Mouse (Mus musculus): ENCODE measurements around the gene Ccr10. TPM values are rescaled to one million over a fixed set of nuclear protein-coding genes. Genes with fewer than 3 reads are reported as not detected.

The Ccr10 gene
- polyA plus RNA-seq, 1 experiment from 2014 or later, result 0.23 TPM

DNA sequence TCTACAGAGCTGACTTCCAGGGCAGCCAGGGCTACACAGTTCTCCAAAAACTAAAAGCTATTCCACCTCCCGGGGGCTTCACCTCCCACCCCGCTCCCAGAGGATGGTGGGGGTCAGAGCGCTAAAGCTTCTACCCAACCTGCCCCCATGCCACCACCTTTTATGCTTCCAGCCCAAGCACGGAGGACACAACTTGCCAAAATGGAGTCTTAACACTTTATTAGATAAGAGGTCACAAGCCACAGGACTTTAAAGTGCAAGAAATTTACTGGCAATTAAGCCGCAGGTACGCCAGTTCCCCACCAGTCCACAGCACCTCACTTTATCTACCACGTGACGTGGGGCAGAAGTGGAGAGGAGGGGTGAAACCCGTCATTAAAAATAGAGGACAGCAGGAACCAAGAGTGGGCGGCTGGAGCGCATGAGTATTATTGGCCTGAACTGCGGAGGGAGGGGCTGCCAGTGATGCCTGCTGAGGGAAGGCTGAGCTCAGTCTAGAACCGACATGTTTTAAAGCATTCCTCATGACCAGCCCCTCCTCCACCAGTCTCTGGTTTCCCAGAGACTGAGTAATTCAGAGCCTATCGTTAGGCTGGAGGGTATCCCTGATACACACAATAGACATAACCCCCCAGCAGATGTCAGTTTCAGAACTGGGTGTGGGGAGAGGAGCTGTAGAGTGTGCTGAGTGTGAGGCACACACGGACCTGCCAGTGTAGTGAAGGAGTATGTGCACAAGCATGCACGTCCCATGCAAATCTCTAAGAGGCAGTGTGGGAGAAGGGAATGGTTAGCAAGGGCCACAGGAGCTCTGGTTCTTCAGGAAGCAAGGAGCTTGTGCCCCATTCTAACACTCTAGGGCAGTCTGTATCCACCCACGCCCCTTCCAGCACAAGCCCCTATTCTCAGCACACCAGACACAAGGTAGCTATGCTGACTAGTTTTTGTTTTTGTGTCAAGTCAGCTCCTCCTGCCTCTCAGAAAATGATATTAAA lies 16.0 kb upstream of the Ccr10 start:
- Histone ChIP-seq H3K36me3 (ENCODE audit: control insufficient read depth, insufficient read depth, low read length) (peaks cover 32% of the 10 kb centered on the region), H3K27me3 (replicated peaks; ENCODE audit: control insufficient read depth, insufficient read depth, low read length) (no peaks in the 10 kb centered on the region), H3K4me3 (ENCODE audit: low read depth, low read length) (no peak overlapping the region), H3K4me1 (replicated peaks; ENCODE audit: control insufficient read depth, insufficient read depth, low read length) (peaks cover 31% of the 10 kb centered on the region), H3K4me2 (ENCODE audit: low read length) (no peak overlapping the region), H3K9ac (ENCODE audit: low read length) (no peak overlapping the region), H3K27ac (ENCODE audit: low read depth) (peak overlapping the region; percentile 93), H3K9me3 (ENCODE audit: control insufficient read depth, low read length) (no peaks in the 10 kb centered on the region)
- DNase-seq (ENCODE audit: low spot score), result no peak
- ATAC-seq (replicated peaks; ENCODE audit: low FRiP score, low TSS enrichment, low read depth), result no peak
- 49% methylated on average over 17 of the region's 17 CpGs for whole genome bisulfite sequencing

DNA sequence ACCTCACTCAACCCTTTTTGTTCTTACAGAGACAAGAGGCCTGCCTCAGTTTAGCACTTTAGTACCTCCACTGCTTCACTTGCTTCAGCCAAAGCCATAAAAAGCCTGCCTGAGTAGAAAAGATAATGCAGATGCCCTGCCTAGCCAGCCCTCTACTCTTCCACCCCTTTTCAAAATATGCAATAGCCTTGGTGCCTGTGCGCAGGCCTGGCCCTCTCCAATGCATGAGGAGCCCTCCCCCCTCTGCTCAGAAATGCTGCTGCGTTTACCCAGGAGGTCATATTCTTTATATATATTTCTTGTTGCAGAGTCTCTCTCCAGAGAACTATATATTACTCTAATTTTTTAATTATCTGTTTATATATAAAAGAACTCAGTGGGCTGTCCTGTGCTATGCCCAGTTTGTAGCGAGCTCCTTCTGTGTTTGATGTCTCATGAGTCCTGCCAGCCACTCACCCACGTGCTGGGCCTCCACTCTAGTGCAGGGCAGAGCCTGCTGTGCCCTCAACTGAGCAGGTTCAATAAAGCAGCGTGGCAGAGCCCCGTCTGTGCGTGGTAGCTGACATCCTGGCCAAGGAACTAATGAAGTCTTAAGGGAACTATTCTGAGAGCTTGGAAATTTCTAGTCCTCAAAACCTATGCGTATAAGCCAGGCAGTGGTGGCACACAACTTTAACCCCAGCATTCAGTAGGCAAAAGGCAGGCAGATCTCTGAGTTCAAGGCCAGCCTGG lies 15.1 kb upstream of the Ccr10 start:
- Histone ChIP-seq H3K9ac (ENCODE audit: low read length) (peak overlapping the region; percentile 27), H3K4me2 (ENCODE audit: low read length) (peak overlapping the region; percentile 23; the same call in 1 of the 2 replicates), H3K27me3 (replicated peaks; ENCODE audit: control insufficient read depth, insufficient read depth, low read length) (no peaks in the 10 kb centered on the region)

DNA sequence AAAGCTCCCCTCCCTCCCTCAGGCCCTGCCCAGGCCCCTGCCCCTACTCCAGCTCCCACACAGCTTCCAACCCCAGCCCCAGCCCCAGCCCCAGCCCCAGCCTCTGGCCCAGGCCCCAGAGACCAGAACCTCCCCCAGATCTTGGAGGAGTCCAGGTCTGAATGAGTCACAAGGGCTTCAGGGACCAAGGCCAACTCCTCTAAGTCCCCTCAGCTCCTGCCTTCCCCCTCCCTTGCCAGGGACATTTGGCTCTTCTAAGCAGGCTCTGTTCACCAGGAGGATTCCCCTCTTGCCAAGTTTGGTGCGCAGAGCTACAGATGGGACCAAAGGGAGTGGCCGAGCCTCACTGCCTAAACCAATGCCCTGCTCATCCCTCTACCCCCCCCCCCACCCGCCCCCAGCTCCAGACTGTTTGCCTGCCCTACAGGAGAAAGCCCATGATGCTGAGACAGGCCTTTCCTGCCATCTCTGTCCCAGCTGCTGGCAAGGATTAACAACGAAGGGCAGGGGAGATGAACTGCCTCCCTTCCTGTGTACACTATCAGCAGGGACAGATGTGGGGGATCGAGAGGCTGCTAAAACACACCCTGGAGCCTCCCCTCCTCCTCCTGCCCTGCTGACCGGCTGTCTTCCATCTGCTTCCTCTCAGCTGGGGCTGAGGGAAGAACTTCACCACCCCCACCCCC lies 14.4 kb upstream of the Ccr10 start:
- peak overlapping the region; percentile 27 for H3K9ac ChIP-seq (ENCODE audit: low read length)
- DNase-seq (ENCODE audit: low spot score) (peak; percentile 77), ATAC-seq (replicated peaks; ENCODE audit: low FRiP score, low TSS enrichment, low read depth) (peak; percentile 72)

More for the DNA sequence above, 15.1 kb upstream of the Ccr10 start:
- peaks cover 31% of the 10 kb centered on the region for H3K4me1 ChIP-seq (replicated peaks; ENCODE audit: control insufficient read depth, insufficient read depth, low read length)
- DNase-seq (ENCODE audit: low spot score) (no peak), ATAC-seq (replicated peaks; ENCODE audit: low FRiP score, low TSS enrichment, low read depth) (no peak)
- no peaks in the 10 kb centered on the region for H3K9me3 ChIP-seq (ENCODE audit: control insufficient read depth, low read length)
- peak overlapping the region; percentile 93 for H3K27ac ChIP-seq (ENCODE audit: low read depth)
- WGBS, result 34% methylated on average over 8 of the region's 8 CpGs
- H3K4me3 ChIP-seq (ENCODE audit: low read depth, low read length), result no peak overlapping the region
- H3K36me3 ChIP-seq (ENCODE audit: control insufficient read depth, insufficient read depth, low read length), result peaks cover 26% of the 10 kb centered on the region

DNA sequence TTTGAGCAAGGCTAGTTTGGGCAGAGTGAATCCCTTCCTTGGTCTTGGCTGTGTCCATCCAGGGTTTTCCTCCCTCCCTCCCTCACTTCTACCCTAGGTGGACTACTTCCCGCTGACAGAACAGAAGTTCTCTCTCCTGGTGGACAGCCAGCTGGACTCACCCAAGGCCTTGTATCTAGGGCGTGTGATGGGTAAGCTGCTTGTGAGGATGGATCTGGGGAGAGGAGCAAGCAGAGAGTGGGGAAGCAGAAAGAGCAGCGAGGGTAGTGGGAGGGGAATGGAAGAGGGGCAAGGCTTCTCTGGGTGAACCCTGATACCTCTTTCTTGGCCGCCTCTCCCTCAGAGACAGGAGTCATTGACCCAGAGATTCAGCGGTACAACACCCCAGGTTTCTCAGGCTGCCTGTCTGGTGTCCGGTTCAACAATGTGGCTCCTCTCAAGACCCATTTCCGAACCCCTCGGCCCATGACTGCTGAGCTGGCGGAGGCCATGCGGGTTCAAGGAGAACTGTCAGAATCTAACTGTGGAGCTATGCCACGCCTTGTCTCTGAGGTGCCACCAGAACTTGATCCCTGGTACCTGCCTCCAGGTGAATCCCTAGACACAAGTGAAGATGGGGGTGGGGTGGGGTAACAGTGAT lies 13.0 kb upstream of the Ccr10 start:
- Histone ChIP-seq H3K4me2 (ENCODE audit: low read length) (no peak overlapping the region), H3K27ac (ENCODE audit: low read depth) (peak overlapping the region; percentile 93)
- WGBS, result 80% methylated on average over 11 of the region's 11 CpGs

More for the DNA sequence above, 14.4 kb upstream of the Ccr10 start:
- Histone ChIP-seq H3K9me3 (ENCODE audit: control insufficient read depth, low read length) (no peaks in the 10 kb centered on the region), H3K4me3 (ENCODE audit: low read depth, low read length) (no peak overlapping the region), H3K4me2 (ENCODE audit: low read length) (peak overlapping the region; percentile 23; the same call in 1 of the 2 replicates), H3K27me3 (replicated peaks; ENCODE audit: control insufficient read depth, insufficient read depth, low read length) (no peaks in the 10 kb centered on the region), H3K36me3 (ENCODE audit: control insufficient read depth, insufficient read depth, low read length) (peaks cover 21% of the 10 kb centered on the region), H3K4me1 (replicated peaks; ENCODE audit: control insufficient read depth, insufficient read depth, low read length) (peaks cover 31% of the 10 kb centered on the region), H3K27ac (ENCODE audit: low read depth) (peak overlapping the region; percentile 93)
- 13% methylated on average over 6 of the region's 6 CpGs for WGBS

DNA sequence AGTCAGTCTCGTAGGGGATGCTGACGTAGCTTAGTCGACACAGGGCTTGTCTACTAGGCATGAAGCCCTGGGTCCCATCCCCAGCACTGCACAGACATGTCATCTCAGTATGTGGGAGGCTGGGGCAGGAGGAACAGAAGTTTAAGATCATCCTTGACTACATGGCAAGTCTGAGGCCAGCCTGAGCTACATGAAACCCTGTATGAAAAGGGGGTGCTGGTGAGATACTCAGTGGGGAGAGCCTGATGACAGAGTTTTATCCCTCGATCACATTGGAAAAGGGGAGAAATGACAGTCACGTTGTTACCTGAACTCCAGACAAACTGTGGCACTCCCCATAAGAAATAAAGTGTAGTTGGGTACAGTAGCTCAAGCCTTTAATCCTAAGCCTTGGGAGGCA lies 12.3 kb upstream of the Ccr10 start:
- no peaks in the 10 kb centered on the region for H3K9me3 ChIP-seq (ENCODE audit: control insufficient read depth, low read length)
- DNase-seq (ENCODE audit: low spot score) (no peak), ATAC-seq (replicated peaks; ENCODE audit: low FRiP score, low TSS enrichment, low read depth) (no peak)
- no peak overlapping the region for H3K4me2 ChIP-seq (ENCODE audit: low read length)
- WGBS, result 89% methylated on average over 5 of the region's 5 CpGs
- H3K36me3 ChIP-seq (ENCODE audit: control insufficient read depth, insufficient read depth, low read length), result peaks cover under 1% of the 10 kb centered on the region; the same call in 1 of the 2 replicates
- H3K4me3 ChIP-seq (ENCODE audit: low read depth, low read length), result no peak overlapping the region
- no peaks in the 10 kb centered on the region for H3K27me3 ChIP-seq (replicated peaks; ENCODE audit: control insufficient read depth, insufficient read depth, low read length)
- H3K9ac ChIP-seq (ENCODE audit: low read length), result no peak overlapping the region
- no peak overlapping the region for H3K27ac ChIP-seq (ENCODE audit: low read depth)
- peaks cover 31% of the 10 kb centered on the region for H3K4me1 ChIP-seq (replicated peaks; ENCODE audit: control insufficient read depth, insufficient read depth, low read length)

More for the DNA sequence above, 13.0 kb upstream of the Ccr10 start:
- Histone ChIP-seq H3K9ac (ENCODE audit: low read length) (no peak overlapping the region), H3K4me1 (replicated peaks; ENCODE audit: control insufficient read depth, insufficient read depth, low read length) (peaks cover 31% of the 10 kb centered on the region), H3K9me3 (ENCODE audit: control insufficient read depth, low read length) (no peaks in the 10 kb centered on the region), H3K27me3 (replicated peaks; ENCODE audit: control insufficient read depth, insufficient read depth, low read length) (no peaks in the 10 kb centered on the region), H3K36me3 (ENCODE audit: control insufficient read depth, insufficient read depth, low read length) (peaks cover 8% of the 10 kb centered on the region), H3K4me3 (ENCODE audit: low read depth, low read length) (no peak overlapping the region)
- DNase-seq (ENCODE audit: low spot score) (no peak), ATAC-seq (replicated peaks; ENCODE audit: low FRiP score, low TSS enrichment, low read depth) (no peak)

DNA sequence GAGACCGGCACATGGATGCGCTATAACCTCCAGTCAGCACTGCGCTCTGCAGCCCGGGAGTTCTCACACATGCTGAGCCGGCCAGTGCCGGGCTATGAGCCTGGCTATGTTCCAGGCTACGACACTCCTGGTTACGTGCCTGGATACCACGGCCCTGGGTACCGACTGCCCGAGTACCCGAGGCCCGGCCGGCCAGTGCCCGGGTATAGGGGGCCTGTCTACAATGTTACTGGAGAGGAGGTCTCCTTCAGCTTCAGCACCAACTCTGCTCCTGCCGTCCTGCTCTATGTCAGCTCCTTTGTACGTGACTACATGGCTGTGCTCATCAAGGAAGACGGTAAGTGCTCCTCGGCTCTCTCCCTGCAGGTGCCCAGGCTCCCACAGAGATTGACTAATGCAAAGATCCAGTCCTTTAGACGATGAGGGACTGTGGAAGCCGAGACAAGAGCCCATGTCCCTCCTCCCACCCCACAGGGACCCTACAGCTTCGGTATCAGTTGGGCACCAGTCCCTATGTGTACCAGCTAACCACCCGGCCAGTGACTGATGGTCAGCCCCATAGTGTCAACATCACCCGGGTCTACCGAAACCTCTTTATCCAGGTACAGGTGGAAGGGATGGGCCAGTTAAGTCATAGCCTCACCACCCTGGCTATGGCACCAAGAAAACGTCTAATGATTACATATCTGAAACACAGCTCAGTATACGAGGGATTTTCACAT lies 11.4 kb upstream of the Ccr10 start:
- WGBS, result 93% methylated on average over 27 of the region's 27 CpGs
- no peak overlapping the region for H3K9ac ChIP-seq (ENCODE audit: low read length)
- no peak overlapping the region for H3K4me3 ChIP-seq (ENCODE audit: low read depth, low read length)
- H3K9me3 ChIP-seq (ENCODE audit: control insufficient read depth, low read length), result no peaks in the 10 kb centered on the region
- peaks cover 31% of the 10 kb centered on the region for H3K4me1 ChIP-seq (replicated peaks; ENCODE audit: control insufficient read depth, insufficient read depth, low read length)
- DNase-seq (ENCODE audit: low spot score) (no peak), ATAC-seq (replicated peaks; ENCODE audit: low FRiP score, low TSS enrichment, low read depth) (no peak)
- H3K36me3 ChIP-seq (ENCODE audit: control insufficient read depth, insufficient read depth, low read length), result no peaks in the 10 kb centered on the region
- H3K4me2 ChIP-seq (ENCODE audit: low read length), result no peak overlapping the region
- H3K27ac ChIP-seq (ENCODE audit: low read depth), result no peak overlapping the region
- H3K27me3 ChIP-seq (replicated peaks; ENCODE audit: control insufficient read depth, insufficient read depth, low read length), result no peaks in the 10 kb centered on the region

DNA sequence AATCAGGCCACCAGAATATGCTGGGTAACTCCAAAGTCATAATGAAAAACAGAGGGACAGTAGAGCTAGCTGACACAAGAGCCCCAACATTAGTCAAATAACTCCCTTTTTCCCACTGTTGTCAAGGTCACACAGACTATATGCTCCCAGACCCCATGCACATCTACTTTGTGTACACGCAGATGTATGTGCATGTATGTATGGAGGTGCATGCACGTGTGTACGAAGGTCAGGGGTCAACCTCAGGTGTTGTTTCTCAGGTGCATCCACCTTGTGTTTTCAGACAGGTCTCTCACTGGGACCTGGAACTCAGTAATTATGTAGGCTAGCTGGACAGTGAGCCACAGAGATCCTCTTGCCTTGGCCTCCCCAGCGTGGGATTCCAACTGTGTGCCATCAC lies 10.2 kb upstream of the Ccr10 start:
- no peak overlapping the region for H3K4me3 ChIP-seq (ENCODE audit: low read depth, low read length)
- no peak overlapping the region for H3K27ac ChIP-seq (ENCODE audit: low read depth)
- H3K9ac ChIP-seq (ENCODE audit: low read length), result no peak overlapping the region
- ATAC-seq (replicated peaks; ENCODE audit: low FRiP score, low TSS enrichment, low read depth) (no peak), DNase-seq (ENCODE audit: low spot score) (no peak)
- H3K36me3 ChIP-seq (ENCODE audit: control insufficient read depth, insufficient read depth, low read length), result no peaks in the 10 kb centered on the region
- H3K9me3 ChIP-seq (ENCODE audit: control insufficient read depth, low read length), result no peaks in the 10 kb centered on the region
- H3K4me1 ChIP-seq (replicated peaks; ENCODE audit: control insufficient read depth, insufficient read depth, low read length), result peaks cover 19% of the 10 kb centered on the region
- H3K4me2 ChIP-seq (ENCODE audit: low read length), result no peak overlapping the region
- H3K27me3 ChIP-seq (replicated peaks; ENCODE audit: control insufficient read depth, insufficient read depth, low read length), result no peaks in the 10 kb centered on the region
- 93% methylated on average over 4 of the region's 4 CpGs for WGBS

All from intestine, embryonic 14.5 days (tissue).